Mouse (Mus musculus) embryonic facial prominence, embryonic 11.5 days (tissue): Measurements from ENCODE around the gene Bcl7c. TPM values are rescaled to one million over a fixed set of nuclear protein-coding genes. Genes with fewer than 3 reads are reported as not detected.

Experiments
- ATAC-seq: fragments of 200-750 bp; cut with Nextera tagmentation; replicated peaks from 2 replicates; pipeline ENCODE4 v1.8.0; 2017; ENCODE audit warnings: low read depth; ENCODE audit not compliant: insufficient number of reproducible peaks, low FRiP score, low TSS enrichment
- DNase-seq: peaks from one replicate; pipeline ENCODE4 v3.0.0-alpha.2; 2015; ENCODE audit warnings: low spot score
- H3K27ac ChIP-seq: fragments of 300-500 bp; sonication (generic); replicated peaks from 2 replicates; pipeline ENCODE4 v1.5.1; 2014; ENCODE audit warnings: mild to moderate bottlenecking, low read depth, low read length, control low read depth
- H3K27me3 ChIP-seq: fragments of 300-500 bp; sonication (generic); 2 replicates; pipeline ENCODE4 v1.6.1; 2014; ENCODE audit warnings: mild to moderate bottlenecking, low read length, moderate library complexity, mixed read lengths; ENCODE audit not compliant: control insufficient read depth, insufficient read depth
- H3K36me3 ChIP-seq: fragments of 300-500 bp; sonication (generic); replicated peaks from 2 replicates; pipeline ENCODE4 v1.6.1; 2014; ENCODE audit warnings: low read depth, mild to moderate bottlenecking, low read length, moderate library complexity, mixed read lengths; ENCODE audit not compliant: control insufficient read depth, insufficient read depth
- H3K4me1 ChIP-seq: fragments of 300-500 bp; sonication (generic); 2 replicates; pipeline ENCODE4 v1.6.1; 2014; ENCODE audit warnings: low read length, mixed read lengths; ENCODE audit not compliant: control insufficient read depth, insufficient read depth
- H3K4me2 ChIP-seq: fragments of 300-500 bp; sonication (generic); 2 replicates; pipeline ENCODE4 v1.6.1; 2014; ENCODE audit warnings: low read depth, mild to moderate bottlenecking, control low read depth, low read length, moderate library complexity
- H3K4me3 ChIP-seq: fragments of 300-500 bp; sonication (generic); 2 replicates; pipeline ENCODE4 v1.5.1; 2014; ENCODE audit warnings: low read depth, low read length, control low read depth
- H3K9ac ChIP-seq: fragments of 300-500 bp; sonication (generic); replicated peaks from 2 replicates; pipeline ENCODE4 v1.6.1; 2014; ENCODE audit warnings: mild to moderate bottlenecking, control low read depth, low read length
- H3K9me3 ChIP-seq: fragments of 300-500 bp; sonication (generic); replicated peaks from 2 replicates; pipeline ENCODE4 v1.6.1; 2016; ENCODE audit warnings: mild to moderate bottlenecking, low read length, inconsistent platforms, mixed read lengths; ENCODE audit not compliant: control insufficient read depth
- WGBS: fragments of 180-500 bp; shearing (Covaris S2); extraction: QIAGEN DNeasy Blood & Tissue Kit; methylation state at CpG from one replicate; pipeline ENCODE4 v1.1.7; 2014; 5-methylcytosine and 5-hydroxymethylcytosine counted together
- polyA plus RNA-seq: library from polyadenylated mRNA; unstranded; fragments of >200 nt; fragmentation: Nextera tagmentation; extraction: Ambion mirVana; gene quantifications from 2 replicates; pipeline ENCODE4 v1.2.1, GENCODE M21; 2014

Gene Bcl7c
- polyA plus RNA-seq, 1 experiment from 2014 or later, result 86.6 TPM

DNA sequence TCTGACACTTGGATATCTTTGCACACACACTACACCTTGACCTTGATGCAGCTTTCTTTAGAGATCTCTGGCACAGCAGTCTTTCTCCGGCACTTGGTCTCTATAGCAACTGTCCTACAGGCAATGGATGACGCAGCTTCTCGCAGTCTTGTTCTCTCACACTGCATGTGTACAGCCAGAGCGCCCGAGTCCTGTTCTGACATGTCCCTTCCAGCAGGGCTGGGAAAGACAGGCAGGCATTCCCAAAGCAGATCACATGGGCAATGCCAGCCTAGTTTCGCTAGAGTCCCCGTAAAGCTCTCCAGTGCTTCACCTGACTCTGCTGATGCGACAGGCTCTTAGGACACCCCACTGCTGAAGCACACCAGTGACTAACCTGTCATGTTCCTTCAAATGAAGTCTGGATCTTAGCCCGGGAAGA is 33.3 kb downstream of the Bcl7c start:
- Histone ChIP-seq H3K27me3 (no peaks in the 10 kb centered on the region), H3K27ac (no peak overlapping the region), H3K4me1 (no peaks in the 10 kb centered on the region), H3K4me3 (no peak overlapping the region), H3K9me3 (no peaks in the 10 kb centered on the region), H3K36me3 (0 out of 2 replicates have a peak, but pooled peaks cover 2% of the 10 kb centered on the region), H3K4me2 (no peak overlapping the region), H3K9ac (no peak overlapping the region)
- WGBS, result 80% methylated on average over 9 of the region's 9 CpGs
- DNase-seq, result no peak
- peak; percentile 40; the same call in 1 of the 2 replicates for ATAC-seq

DNA sequence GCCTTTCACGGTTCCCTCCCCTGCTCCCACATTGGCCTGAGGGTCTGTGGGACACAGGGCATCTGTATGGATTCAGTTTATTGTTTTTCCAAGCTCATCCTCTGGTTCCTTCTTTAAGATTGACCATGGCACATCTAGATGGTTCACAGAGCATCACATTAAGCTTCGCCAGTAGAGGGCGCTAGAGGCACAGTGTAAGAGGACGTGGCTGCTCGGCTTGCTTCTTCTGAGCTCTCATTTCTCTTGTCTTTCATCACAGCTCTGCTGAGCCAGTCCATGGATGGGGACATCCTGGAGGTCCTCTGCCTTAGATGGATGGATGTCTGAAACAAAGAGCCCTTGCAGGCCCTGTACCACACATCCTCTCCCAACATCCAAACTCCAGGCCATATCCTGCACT is 33.8 kb downstream of the Bcl7c start:
- WGBS, result 2% methylated on average over 5 of the region's 5 CpGs
- ATAC-seq, result peak; percentile 66
- no peak overlapping the region for H3K4me3 ChIP-seq

DNA sequence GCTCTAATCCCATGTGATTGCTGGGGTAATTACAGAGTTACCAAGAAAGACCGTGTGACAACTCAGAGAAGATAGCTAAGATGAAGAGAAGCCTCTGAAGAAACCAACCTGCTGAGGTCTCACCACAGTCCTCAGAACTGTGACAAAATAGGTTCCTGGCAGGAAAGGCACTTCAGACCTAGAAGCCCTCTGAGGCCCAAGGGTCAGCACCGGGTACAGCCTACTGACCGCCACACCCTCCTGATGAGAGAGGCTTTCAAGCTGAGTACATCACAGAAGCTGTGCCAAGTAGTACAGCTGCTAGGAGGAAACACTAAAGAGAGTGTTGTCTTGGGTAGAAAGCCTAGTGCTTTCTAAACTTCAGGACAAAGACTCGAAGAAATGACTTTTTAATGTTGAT is 36.0 kb downstream of the Bcl7c start:
- DNase-seq, result no peak
- 0 out of 2 replicates have a peak, but pooled peaks cover 2% of the 10 kb centered on the region for H3K36me3 ChIP-seq
- no peak overlapping the region for H3K4me2 ChIP-seq
- H3K4me3 ChIP-seq, result no peak overlapping the region
- ATAC-seq, result no peak
- H3K9me3 ChIP-seq, result no peaks in the 10 kb centered on the region
- WGBS, result 71% methylated on average over 4 of the region's 4 CpGs
- no peaks in the 10 kb centered on the region for H3K27me3 ChIP-seq
- no peaks in the 10 kb centered on the region for H3K4me1 ChIP-seq
- no peak overlapping the region for H3K9ac ChIP-seq
- no peak overlapping the region for H3K27ac ChIP-seq

More for the DNA sequence above, 33.8 kb downstream of the Bcl7c start:
- Histone ChIP-seq H3K9ac (no peak overlapping the region), H3K4me1 (no peaks in the 10 kb centered on the region), H3K4me2 (no peak overlapping the region), H3K27me3 (no peaks in the 10 kb centered on the region), H3K27ac (no peak overlapping the region), H3K36me3 (0 out of 2 replicates have a peak, but pooled peaks cover 2% of the 10 kb centered on the region), H3K9me3 (no peaks in the 10 kb centered on the region)
- DNase-seq, result peak; percentile 95

DNA sequence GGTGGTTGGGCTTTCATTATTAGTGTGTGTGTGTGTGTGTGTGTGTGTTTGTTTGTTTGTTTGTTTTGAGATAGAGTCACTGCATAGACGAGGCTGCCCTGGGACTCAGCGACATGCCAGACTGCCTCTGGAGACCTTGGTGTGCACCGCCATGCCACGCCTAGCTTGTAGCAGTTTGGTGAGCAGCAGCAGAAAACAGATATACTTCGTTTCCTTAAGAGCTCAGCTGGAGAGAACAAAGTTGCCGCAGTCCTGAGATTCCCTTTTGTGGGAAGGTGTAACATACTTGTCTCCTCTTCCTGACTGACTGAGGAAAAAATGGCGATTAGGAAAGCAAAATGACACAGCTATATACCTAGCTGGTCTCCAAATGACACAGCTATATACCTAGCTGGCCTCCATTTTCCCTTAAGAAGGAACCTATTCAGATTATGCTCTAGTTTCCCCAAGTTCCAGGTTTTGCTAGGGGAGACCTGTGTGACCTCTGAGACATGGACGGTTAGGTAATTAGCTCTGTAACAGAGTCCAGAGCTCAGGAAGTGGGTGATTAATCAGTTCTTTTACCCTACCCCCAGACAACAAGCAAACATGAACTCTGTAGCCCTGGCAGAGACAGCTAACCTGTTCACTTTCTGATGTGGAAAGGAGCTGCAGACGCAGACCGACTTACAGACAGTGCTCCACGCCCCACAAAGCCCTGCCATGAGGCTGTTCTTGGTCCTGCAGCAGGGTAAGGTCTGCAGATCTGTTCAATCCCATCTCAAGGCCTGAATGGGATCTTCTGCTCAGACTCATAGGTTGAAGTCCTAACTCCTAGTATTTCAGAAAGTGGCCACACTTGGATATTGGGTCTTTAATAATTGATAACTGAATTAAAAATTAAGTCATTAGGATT is 36.6 kb downstream of the Bcl7c start:
- DNase-seq (no peak), ATAC-seq (no peak)
- no peak overlapping the region for H3K4me3 ChIP-seq
- no peak overlapping the region for H3K4me2 ChIP-seq
- 73% methylated on average over 11 of the region's 11 CpGs for WGBS
- H3K27ac ChIP-seq, result no peak overlapping the region
- 0 out of 2 replicates have a peak, but pooled peaks cover 1% of the 10 kb centered on the region for H3K36me3 ChIP-seq
- no peaks in the 10 kb centered on the region for H3K27me3 ChIP-seq
- H3K9me3 ChIP-seq, result no peaks in the 10 kb centered on the region
- no peaks in the 10 kb centered on the region for H3K4me1 ChIP-seq
- H3K9ac ChIP-seq, result no peak overlapping the region

DNA sequence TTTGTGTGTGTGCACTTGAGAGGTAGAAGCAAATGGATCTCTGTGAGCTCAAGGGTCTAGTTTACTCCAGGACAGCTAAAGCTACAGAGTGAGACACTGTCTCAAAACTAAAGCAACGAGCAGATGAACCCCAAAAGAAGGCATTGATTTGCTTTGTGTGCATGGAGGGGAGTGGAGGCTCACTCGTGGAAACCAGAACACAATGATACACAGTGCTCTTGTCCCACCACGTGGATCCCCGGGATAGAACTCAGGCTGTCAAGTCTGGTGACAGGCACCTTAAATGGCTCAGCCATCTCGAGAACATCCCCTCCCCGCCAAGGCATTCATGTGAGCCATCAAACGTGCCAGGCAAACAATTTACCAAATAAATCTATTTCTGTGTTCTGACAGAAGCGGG is 41.6 kb downstream of the Bcl7c start:
- Histone ChIP-seq H3K9ac (no peak overlapping the region), H3K4me1 (no peaks in the 10 kb centered on the region), H3K4me2 (no peak overlapping the region), H3K27me3 (no peaks in the 10 kb centered on the region), H3K36me3 (no peaks in the 10 kb centered on the region), H3K4me3 (no peak overlapping the region), H3K27ac (no peak overlapping the region), H3K9me3 (no peaks in the 10 kb centered on the region)
- ATAC-seq (no peak), DNase-seq (no peak)
- WGBS, result 81% methylated on average over 8 of the region's 8 CpGs

DNA sequence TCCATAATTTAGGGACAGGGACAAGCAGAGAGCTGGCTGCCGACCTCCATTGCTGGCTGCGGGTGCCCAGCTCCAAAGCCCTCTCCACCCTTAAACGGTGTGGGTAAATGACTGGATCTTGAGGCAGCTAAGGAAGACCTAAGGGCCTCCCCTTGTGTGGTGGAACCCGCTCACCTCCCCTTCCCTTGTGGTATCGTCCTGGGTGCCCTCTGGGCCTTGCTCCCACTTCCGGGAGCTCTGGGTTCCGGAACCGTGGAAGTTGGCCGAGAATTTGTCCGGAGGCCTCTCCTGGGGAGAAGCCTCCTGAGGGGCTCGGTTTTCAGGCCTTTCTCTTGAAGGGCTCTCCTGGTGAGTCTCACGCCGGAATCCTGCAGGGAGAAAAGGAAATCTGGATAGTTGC is 42.1 kb downstream of the Bcl7c start:
- H3K9ac ChIP-seq, result no peak overlapping the region
- H3K4me2 ChIP-seq, result no peak overlapping the region
- 92% methylated on average over 13 of the region's 13 CpGs for WGBS

DNA sequence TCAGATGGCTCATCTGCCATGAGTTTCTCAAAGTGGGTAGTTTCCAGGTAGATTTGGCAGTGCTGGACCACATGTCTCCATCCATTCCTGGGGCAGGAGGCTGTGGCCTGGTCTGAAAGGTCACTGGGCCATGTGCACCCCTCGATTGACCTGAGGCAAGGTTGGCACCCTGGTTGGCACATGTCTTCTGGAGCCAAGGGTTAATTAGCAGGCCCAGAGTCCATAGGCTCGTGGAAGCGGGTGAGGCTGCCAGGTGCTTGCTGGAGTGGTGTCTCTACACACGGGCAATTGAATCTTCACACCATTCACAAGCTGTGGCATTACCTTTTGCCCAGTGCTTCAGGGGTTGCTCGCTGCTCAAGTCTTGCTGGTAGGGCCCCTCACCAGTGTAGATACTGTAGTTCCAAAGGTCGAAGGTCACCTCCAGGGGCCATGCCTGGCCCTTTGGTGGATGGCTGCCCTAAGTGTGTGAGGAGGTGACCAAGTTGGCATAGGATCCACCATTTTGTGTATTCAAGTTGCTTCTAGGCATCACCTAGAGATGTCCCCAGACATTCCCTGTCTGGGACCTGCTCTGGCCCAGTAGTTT is 42.6 kb downstream of the Bcl7c start:
- H3K9me3 ChIP-seq, result no peaks in the 10 kb centered on the region
- H3K4me3 ChIP-seq, result no peak overlapping the region
- no peak overlapping the region for H3K27ac ChIP-seq
- WGBS, result 93% methylated on average over 6 of the region's 6 CpGs
- no peak for DNase-seq
- no peak overlapping the region for H3K9ac ChIP-seq
- no peaks in the 10 kb centered on the region for H3K4me1 ChIP-seq
- H3K27me3 ChIP-seq, result no peaks in the 10 kb centered on the region
- no peaks in the 10 kb centered on the region; the same call in 1 of the 2 replicates for H3K36me3 ChIP-seq
- no peak overlapping the region for H3K4me2 ChIP-seq
- ATAC-seq, result no peak

More for the DNA sequence above, 42.1 kb downstream of the Bcl7c start:
- Histone ChIP-seq H3K27me3 (no peaks in the 10 kb centered on the region), H3K9me3 (no peaks in the 10 kb centered on the region), H3K27ac (no peak overlapping the region), H3K36me3 (no peaks in the 10 kb centered on the region), H3K4me1 (no peaks in the 10 kb centered on the region), H3K4me3 (no peak overlapping the region)
- DNase-seq (no peak), ATAC-seq (no peak)

DNA sequence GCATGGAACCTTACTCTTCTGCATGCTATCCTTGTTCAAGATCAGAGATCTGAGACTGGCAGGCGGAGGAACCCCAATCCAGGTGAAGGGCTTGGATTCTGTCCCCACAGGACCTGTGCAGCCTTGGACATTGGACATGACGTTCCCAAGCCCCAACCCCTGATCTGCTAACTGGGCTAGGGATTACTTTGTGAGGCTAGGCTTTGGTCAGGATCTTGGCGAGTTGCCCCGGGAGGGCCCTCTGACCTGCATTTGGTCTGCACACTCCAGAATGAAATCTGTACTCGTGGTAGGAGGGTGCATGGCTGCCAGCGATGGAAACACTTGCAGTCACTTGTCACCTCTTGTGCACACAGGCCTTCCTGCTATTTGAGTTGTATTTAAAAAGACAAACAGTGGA is 45.8 kb downstream of the Bcl7c start:
- ATAC-seq, result no peak
- WGBS, result 90% methylated on average over 6 of the region's 6 CpGs
- Histone ChIP-seq H3K9ac (no peak overlapping the region), H3K27ac (no peak overlapping the region), H3K4me2 (no peak overlapping the region), H3K36me3 (no peaks in the 10 kb centered on the region; the same call in 1 of the 2 replicates), H3K27me3 (no peaks in the 10 kb centered on the region), H3K4me3 (no peak overlapping the region), H3K9me3 (no peaks in the 10 kb centered on the region), H3K4me1 (no peaks in the 10 kb centered on the region)
- no peak for DNase-seq
